Mouse (Mus musculus) heart, adult 2 months (tissue): ENCODE measurements around the gene Rnaseh2b.

ENCODE experiments used
- CTCF ChIP-seq: fragments of 200-600 bp; IDR thresholded peaks from 2 replicates; pipeline ENCODE4 v1.8.1; 2022; ENCODE audit warnings: antibody characterized with exemption, mild to moderate bottlenecking, moderate library complexity
- EP300 ChIP-seq: fragments of 200-500 bp; IDR thresholded peaks from 2 replicates; pipeline ENCODE4 v1.6.1; 2011; ENCODE audit warnings: low read depth, low read length, control low read depth; ENCODE audit not compliant: insufficient read depth
- POLR2A ChIP-seq: fragments of 200-500 bp; IDR thresholded peaks from 2 replicates; pipeline ENCODE4 v1.6.1; 2011; ENCODE audit warnings: mild to moderate bottlenecking, low read depth, low read length, control low read depth; ENCODE audit not compliant: insufficient read depth

DNA sequence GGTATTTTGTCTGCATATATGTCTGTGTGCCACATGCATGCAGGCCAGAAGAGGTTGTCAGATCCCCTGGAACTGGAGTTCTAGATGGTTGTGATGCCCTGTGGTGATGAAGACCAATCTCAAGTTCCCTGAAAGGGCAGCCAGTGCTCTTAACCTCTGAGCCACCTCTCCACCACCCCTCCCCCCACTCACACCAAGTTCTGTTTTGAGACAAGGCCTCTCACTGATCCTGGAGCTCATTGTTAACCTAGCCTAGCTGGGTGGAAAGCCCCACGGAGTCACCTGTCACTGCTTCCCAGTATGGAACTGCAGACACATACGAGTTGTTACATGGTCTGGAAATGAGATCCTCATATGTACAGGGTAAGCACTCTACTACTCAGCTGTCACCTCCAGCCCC is 9.4 kb upstream of the Rnaseh2b start:
- TF ChIP-seq CTCF (no peak), EP300 (no peak), POLR2A (no peak)
